Mouse (Mus musculus): ENCODE measurements at regions not wholly inside any gene's neighbourhood (a gene's known extent, or its start where the extent isn't known, plus 50 kb on each side); places are given as distances from the start of the nearest gene placed in this dataset.

DNA sequence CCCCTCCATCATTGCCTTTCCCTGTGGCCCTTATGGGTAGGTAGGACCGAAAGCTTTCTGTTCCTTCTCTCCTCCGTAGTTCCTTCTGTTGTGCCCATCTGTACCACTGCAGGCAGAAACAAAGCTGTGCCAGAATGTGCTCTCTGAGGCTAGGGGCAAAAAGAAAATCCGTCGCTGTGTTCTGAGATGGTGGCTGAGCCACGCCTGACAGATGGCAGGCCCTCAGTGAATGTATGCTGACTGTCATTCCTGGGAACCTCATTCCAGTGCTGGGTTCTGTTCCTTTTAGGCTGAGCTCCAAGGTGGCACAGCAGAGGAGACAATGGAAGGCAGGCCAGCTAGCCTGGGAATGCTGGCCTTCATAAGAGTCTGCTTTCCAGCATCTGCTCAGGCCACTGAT is 54.0 kb upstream of the Boc start:
- no peak overlapping the region for H3K4me2 ChIP-seq
- H3K9me3 ChIP-seq (replicated peaks), result no peaks in the 10 kb centered on the region
- WGBS (ENCODE audit: insufficient replicate concordance), result 60% methylated on average over 5 of the region's 5 CpGs
- no peak overlapping the region for H3K9ac ChIP-seq
- H3K27me3 ChIP-seq, result no peaks in the 10 kb centered on the region
- no peak overlapping the region for H3K4me3 ChIP-seq (replicated peaks)
- ATAC-seq (ENCODE audit: insufficient read depth), result no peak
- H3K36me3 ChIP-seq (replicated peaks), result no peaks in the 10 kb centered on the region
- no peak overlapping the region for H3K27ac ChIP-seq (replicated peaks)
- H3K4me1 ChIP-seq (replicated peaks), result no peaks in the 10 kb centered on the region

DNA sequence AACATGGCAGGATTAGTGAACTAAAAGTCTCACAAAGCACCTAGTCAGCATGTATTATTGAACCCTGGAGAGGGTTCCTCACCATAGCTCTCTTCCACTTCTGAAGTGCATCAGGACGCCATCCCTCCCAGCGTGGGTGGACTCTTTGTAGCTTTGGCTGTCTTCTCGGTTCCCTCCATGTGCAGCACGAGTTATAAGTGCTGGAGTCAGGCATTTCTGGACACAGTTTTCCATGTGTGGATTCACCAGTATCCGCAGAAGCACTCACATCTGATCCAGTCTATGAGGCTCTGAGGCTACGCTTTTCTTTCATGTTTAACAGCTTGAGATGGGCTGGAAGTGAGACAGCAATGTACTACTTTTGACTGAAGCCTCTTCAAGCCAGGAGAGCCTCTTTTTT is 52.8 kb upstream of the Boc start:
- Histone ChIP-seq H3K4me3 (replicated peaks) (no peak overlapping the region), H3K27me3 (no peaks in the 10 kb centered on the region), H3K4me1 (replicated peaks) (no peaks in the 10 kb centered on the region), H3K9me3 (replicated peaks) (no peaks in the 10 kb centered on the region), H3K4me2 (no peak overlapping the region), H3K27ac (replicated peaks) (no peak overlapping the region), H3K9ac (no peak overlapping the region), H3K36me3 (replicated peaks) (no peaks in the 10 kb centered on the region)
- ATAC-seq (ENCODE audit: insufficient read depth), result no peak
- 60% methylated on average over 6 of the region's 6 CpGs for WGBS (ENCODE audit: insufficient replicate concordance)

GRCm38 (mm10) chr16:44608586-44608985 is 49.9 kb upstream of the Boc start:
- ATAC-seq (ENCODE audit: insufficient read depth), result no peak
- Histone ChIP-seq H3K4me2 (no peak overlapping the region), H3K27me3 (no peaks in the 10 kb centered on the region), H3K4me1 (replicated peaks) (no peaks in the 10 kb centered on the region), H3K9ac (no peak overlapping the region), H3K27ac (replicated peaks) (no peak overlapping the region), H3K36me3 (replicated peaks) (no peaks in the 10 kb centered on the region), H3K4me3 (replicated peaks) (no peak overlapping the region), H3K9me3 (replicated peaks) (no peaks in the 10 kb centered on the region)
- WGBS (ENCODE audit: insufficient replicate concordance), result 71% methylated on average over 1 of the region's 1 CpGs
